Mouse (Mus musculus): Measurements from ENCODE around the gene Tmod4.
"Not testable (repeated sequence)": the region's sequence is repeated elsewhere in the genome, so short reads cannot be mapped to it uniquely, and the experiment has no call there.

DNA sequence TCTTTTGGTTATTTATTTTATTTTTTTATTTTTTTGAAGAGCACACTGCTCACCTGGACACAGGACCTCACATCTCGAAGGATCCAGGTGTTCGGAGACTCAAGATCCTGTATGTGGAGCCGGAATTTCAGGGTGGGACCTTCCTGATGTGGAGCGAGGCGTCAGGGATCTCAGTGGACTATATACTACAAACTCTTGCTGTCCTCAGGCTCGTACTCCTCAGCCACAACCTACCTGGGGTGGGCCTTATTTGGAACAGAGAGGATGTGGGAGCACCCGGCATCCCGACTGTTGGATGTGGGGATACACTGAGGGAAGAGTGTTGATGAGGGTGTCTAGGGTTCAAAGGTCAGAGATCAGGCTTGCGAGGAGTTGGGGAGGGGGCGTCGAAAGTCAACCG, 9.9 kb downstream of the Tmod4 start:
- not testable (repeated sequence) for TF ChIP-seq CTCF, EP300 (IDR thresholded peaks at IDR 0.05; ENCODE audit: low read depth)
